Mouse (Mus musculus) myocyte (in vitro differentiated cells): Measurements from ENCODE around the gene Frmd8. TPM values are rescaled to one million over a fixed set of nuclear protein-coding genes. Genes with fewer than 3 reads are reported as not detected.

Source experiments
- H3K27me3 ChIP-seq: one replicate; pipeline ENCODE4 v1.6.1; 2011; ENCODE audit not compliant: control insufficient read depth, insufficient read depth, insufficient read length
- H3K36me3 ChIP-seq: one replicate; pipeline ENCODE4 v1.6.1; 2011; ENCODE audit not compliant: control insufficient read depth, insufficient read depth
- H3K4me2 ChIP-seq: one replicate; pipeline ENCODE4 v1.6.1; 2011; ENCODE audit warnings: low read depth, control low read depth
- H3K4me3 ChIP-seq: one replicate; pipeline ENCODE4 v1.5.1; 2011; ENCODE audit warnings: mild to moderate bottlenecking, control low read depth, moderate library complexity
- H3K79me2 ChIP-seq: one replicate; pipeline ENCODE4 v1.6.1; 2011; ENCODE audit not compliant: control insufficient read depth, insufficient read depth
- H3ac ChIP-seq: one replicate; pipeline ENCODE4 v1.6.1; 2011; ENCODE audit not compliant: control insufficient read depth, insufficient read length
- CEBPB ChIP-seq: IDR thresholded peaks from 2 replicates; pipeline ENCODE4 v1.6.1; 2011; ENCODE audit warnings: mild to moderate bottlenecking, moderate library complexity; ENCODE audit not compliant: poor library complexity, insufficient read depth, severe bottlenecking
- E2F4 ChIP-seq: IDR thresholded peaks from one replicate; pipeline ENCODE4 v1.6.1; 2011; ENCODE audit warnings: mild to moderate bottlenecking, control low read depth, moderate library complexity; ENCODE audit not compliant: insufficient read depth
- MYOD1 ChIP-seq, 3 experiments: IDR thresholded peaks; one replicate each; pipeline ENCODE4 v1.6.1; 2011; ENCODE audit warnings: control low read depth in 2 of 3, low read depth in 2 of 3, mild to moderate bottlenecking in 2 of 3, moderate library complexity in 1 of 3; ENCODE audit not compliant: insufficient read length in 2 of 3, control insufficient read depth in 1 of 3
- MYOG ChIP-seq, 3 experiments: IDR thresholded peaks; one replicate each; pipeline ENCODE4 v1.6.1; 2011; ENCODE audit warnings: control low read depth in 2 of 3, low read depth in 2 of 3, mild to moderate bottlenecking in 2 of 3; ENCODE audit not compliant: insufficient read length in 2 of 3, control insufficient read depth in 1 of 3, insufficient read depth in 1 of 3
- POLR2A ChIP-seq: IDR thresholded peaks from one replicate; pipeline ENCODE4 v1.6.1; 2011; ENCODE audit warnings: low read depth, mild to moderate bottlenecking, control low read depth, moderate library complexity; ENCODE audit not compliant: insufficient read length
- POLR2AphosphoS2 ChIP-seq: IDR thresholded peaks from one replicate; pipeline ENCODE4 v1.6.1; 2011; ENCODE audit warnings: low read depth, control low read depth; ENCODE audit not compliant: insufficient read length
- REST ChIP-seq: IDR thresholded peaks from one replicate; pipeline ENCODE4 v1.6.1; 2011; ENCODE audit warnings: mild to moderate bottlenecking, control low read depth, moderate library complexity; ENCODE audit not compliant: insufficient read depth, insufficient read length
- SRF ChIP-seq: IDR thresholded peaks from one replicate; pipeline ENCODE4 v1.6.1; 2011; ENCODE audit warnings: low read depth; ENCODE audit not compliant: control insufficient read depth, insufficient read length
- TCF12 ChIP-seq: IDR thresholded peaks from one replicate; pipeline ENCODE4 v1.6.1; 2011; ENCODE audit warnings: mild to moderate bottlenecking, control low read depth; ENCODE audit not compliant: poor library complexity, insufficient read depth, severe bottlenecking
- TCF3 ChIP-seq: IDR thresholded peaks from one replicate; pipeline ENCODE4 v1.6.1; 2011; ENCODE audit warnings: low read depth, control low read depth; ENCODE audit not compliant: insufficient read length
- USF1 ChIP-seq: IDR thresholded peaks from one replicate; pipeline ENCODE4 v1.6.1; 2011; ENCODE audit warnings: low read depth, mild to moderate bottlenecking, control low read depth, moderate library complexity
- polyA plus RNA-seq: library from polyadenylated mRNA; unstranded; fragments of >200 nt; fragmentation: generic; extraction: Trizol; gene quantifications from one replicate; pipeline ENCODE4 v1.2.1, GENCODE M21; 2012; ENCODE audit warnings: missing spikeins

Frmd8 gene
- polyA plus RNA-seq, 1 experiment, result 22.3 TPM

DNA sequence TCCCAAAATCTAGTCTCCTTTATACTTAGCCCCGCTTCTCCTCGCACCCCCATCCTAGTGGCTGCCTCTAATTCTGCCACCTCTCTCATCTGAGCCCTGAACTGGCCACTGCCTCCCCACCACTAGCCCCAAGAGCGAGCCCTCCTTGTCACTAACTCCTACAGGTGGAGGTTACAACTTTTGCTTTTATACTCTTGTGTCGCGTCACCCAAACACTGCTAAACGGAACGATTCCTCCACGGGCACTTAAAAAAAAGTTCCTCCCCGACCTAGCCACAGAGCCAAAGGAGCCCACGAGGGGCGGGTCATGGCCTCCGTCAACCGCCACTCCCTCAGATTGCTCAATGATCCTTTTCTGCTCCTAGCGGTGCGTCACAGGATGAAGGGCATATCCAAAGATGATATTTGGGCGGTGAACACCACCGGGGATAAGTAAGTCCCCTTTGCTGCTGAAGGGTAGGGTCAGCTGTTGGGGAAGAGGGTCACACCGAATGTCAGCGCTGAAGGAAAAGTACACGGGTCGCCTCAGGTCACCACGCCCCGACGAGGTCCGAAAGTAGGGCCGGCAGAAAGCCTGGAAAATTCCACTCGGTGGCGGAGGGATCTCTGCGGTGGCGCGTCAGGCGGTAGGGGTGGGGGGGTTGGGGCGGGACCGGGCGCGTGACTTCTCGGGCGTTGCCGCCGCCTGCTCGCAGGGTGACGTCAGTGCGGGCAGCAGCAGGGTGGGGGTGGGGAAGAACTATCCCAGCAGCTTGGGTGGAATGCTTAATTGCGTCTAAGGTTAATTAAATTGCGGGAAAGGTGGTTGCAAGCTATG, 29.5 kb downstream of the Frmd8 start:
- Histone ChIP-seq H3K79me2 (peaks cover 65% of the 10 kb centered on the region), H3ac (peak overlapping the region; percentile 93), H3K36me3 (peaks cover 13% of the 10 kb centered on the region), H3K4me2 (peak overlapping the region; percentile 87), H3K27me3 (no peaks in the 10 kb centered on the region), H3K4me3 (peak overlapping the region; percentile 100)
- TF ChIP-seq TCF12, result peak; percentile 2
- TF ChIP-seq USF1, result no peak
- TF ChIP-seq POLR2AphosphoS2, result peak; percentile 100
- TF ChIP-seq MYOG (IDR thresholded peaks at IDR 0.05; ENCODE audit: control insufficient read depth in 1 of 3, insufficient read depth in 1 of 3, insufficient read length in 2 of 3, low read depth in 2 of 3), result peak in 2 of 3 experiments; percentile 68 to 80
- peak; percentile 98 for TF ChIP-seq CEBPB
- TF ChIP-seq E2F4, result no peak
- TF ChIP-seq MYOD1 (IDR thresholded peaks at IDR 0.05; ENCODE audit: control insufficient read depth in 1 of 3, insufficient read length in 2 of 3, low read depth in 2 of 3), result peak in 2 of 3 experiments; percentile 38 to 80
- TF ChIP-seq POLR2A, result peak; percentile 92
- TF ChIP-seq TCF3, result peak; percentile 59

DNA sequence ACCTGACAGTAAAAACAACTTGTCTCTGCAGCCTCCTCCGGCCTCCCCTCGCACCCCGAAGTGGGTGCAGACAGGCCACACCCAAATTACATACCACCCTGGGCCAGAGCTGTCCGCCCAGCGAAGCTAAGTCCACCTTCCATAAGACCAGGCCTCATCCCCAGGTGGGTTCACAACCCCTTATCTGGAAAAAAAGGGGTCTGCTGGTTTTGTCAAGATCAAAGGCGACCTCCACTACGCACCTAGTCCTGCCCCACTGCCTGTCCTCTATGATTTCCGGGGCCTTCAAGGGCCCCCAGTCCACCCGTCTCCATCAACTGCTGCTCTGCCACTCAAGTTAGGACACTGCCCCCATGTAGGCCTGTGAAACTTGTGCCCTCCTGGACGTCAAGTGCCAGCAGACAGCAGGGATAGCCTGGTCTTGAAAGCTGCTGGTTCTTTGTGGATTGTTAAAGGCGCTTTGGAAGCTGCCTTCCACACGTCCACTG, 30.2 kb downstream of the Frmd8 start:
- H3K4me2 ChIP-seq, result peak overlapping the region; percentile 87
- peak overlapping the region; percentile 100 for H3K4me3 ChIP-seq
- no peaks in the 10 kb centered on the region for H3K27me3 ChIP-seq
- TF ChIP-seq MYOD1 (IDR thresholded peaks at IDR 0.05; ENCODE audit: control insufficient read depth in 1 of 3, insufficient read length in 2 of 3, low read depth in 2 of 3) (no peak), E2F4 (no peak), TCF12 (no peak), TCF3 (no peak), POLR2AphosphoS2 (no peak), CEBPB (no peak), SRF (no peak)
- H3ac ChIP-seq, result peak overlapping the region; percentile 93
- H3K36me3 ChIP-seq, result peaks cover 13% of the 10 kb centered on the region
- peaks cover 66% of the 10 kb centered on the region for H3K79me2 ChIP-seq

GRCm38 (mm10) chr19:5843781-5844691, 31.0 kb downstream of the Frmd8 start:
- Histone ChIP-seq H3K27me3 (no peaks in the 10 kb centered on the region), H3ac (peak overlapping the region; percentile 93), H3K79me2 (peaks cover 66% of the 10 kb centered on the region), H3K36me3 (peaks cover 13% of the 10 kb centered on the region), H3K4me2 (peak overlapping the region; percentile 87), H3K4me3 (peak overlapping the region; percentile 100)
- TF ChIP-seq MYOD1 (IDR thresholded peaks at IDR 0.05; ENCODE audit: control insufficient read depth in 1 of 3, insufficient read length in 2 of 3, low read depth in 2 of 3) (peak in 1 of 3 experiments; percentile 36), TCF3 (no peak), POLR2AphosphoS2 (peak; percentile 84), CEBPB (peak; percentile 47), REST (no peak), POLR2A (peak; percentile 80)

DNA sequence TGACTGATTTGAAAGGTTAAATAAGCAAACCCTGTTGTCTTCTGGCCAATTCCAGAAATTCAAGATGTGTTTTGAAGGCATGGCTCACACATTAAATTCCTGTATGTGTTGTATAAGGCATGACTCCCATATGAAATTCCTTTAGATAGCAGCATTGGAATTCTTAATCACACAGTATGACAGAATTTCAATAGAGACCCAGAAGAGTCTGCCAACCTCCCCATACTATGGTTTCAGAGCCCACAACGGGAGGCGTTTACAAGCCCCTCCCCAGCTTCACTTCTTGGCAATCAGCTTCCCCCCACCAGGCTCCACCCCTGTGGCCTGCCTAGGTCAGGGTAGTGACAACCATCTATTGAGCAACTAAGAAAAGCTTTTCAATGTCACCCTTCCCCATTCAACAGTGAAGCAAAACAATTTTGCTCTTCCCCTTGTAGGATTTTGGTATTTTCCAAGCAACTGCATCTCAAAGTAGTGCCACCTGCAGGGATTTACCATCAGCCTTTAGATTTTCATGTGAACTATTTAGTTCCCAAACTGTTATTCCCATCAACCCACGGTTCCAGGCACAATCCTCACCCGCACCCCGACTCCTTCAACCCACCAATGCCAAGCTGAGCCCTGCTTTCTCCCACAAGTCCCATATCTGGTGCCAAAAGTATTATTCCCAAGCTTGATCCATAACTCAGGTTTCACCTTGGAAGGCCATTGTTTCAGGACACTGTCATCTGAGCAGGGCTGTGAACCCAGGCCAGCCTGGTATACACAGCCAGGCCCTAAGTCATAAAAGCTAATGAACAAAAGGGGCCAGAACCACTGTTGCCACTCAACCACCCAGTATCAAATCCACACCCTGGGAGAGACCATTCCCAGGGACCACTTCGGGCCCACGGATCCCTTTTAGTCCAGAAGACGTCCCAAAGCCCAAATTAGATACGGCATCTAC, 32.0 kb downstream of the Frmd8 start:
- H3K27me3 ChIP-seq, result no peaks in the 10 kb centered on the region
- peak overlapping the region; percentile 87 for H3K4me2 ChIP-seq
- H3K36me3 ChIP-seq, result peaks cover 13% of the 10 kb centered on the region
- peak; percentile 78 for TF ChIP-seq POLR2AphosphoS2
- TF ChIP-seq POLR2A, result peak; percentile 16
- TF ChIP-seq E2F4, result no peak
- TF ChIP-seq MYOG (IDR thresholded peaks at IDR 0.05; ENCODE audit: control insufficient read depth in 1 of 3, insufficient read depth in 1 of 3, insufficient read length in 2 of 3, low read depth in 2 of 3), result no peak
- no peak for TF ChIP-seq TCF3
- peak; percentile 48; the same call in 1 of the 2 replicates for TF ChIP-seq CEBPB
- H3K4me3 ChIP-seq, result peak overlapping the region; percentile 100
- H3K79me2 ChIP-seq, result peaks cover 72% of the 10 kb centered on the region
- peak overlapping the region; percentile 93 for H3ac ChIP-seq
